Mouse (Mus musculus) liver, adult 2 months (tissue): ENCODE results near the gene Ogdhl. TPM values are rescaled to one million over a fixed set of nuclear protein-coding genes. Genes with fewer than 3 reads are reported as not detected.

Source experiments
- DNase-seq: peaks from one replicate; pipeline ENCODE4 v3.0.0-alpha.2; 2011; ENCODE audit warnings: low read depth, low spot score; ENCODE audit errors: extremely low read depth
- H3K27ac ChIP-seq: fragments of 200-500 bp; replicated peaks from 2 replicates; pipeline ENCODE4 v1.5.1; 2012; ENCODE audit warnings: low read depth, mild to moderate bottlenecking, control low read depth, inconsistent platforms, low read length; ENCODE audit not compliant: insufficient read depth
- H3K27me3 ChIP-seq: fragments of 200-500 bp; 2 replicates; pipeline ENCODE4 v1.6.1; 2012; ENCODE audit warnings: mild to moderate bottlenecking, moderate library complexity, low read length, inconsistent platforms; ENCODE audit not compliant: control insufficient read depth, insufficient read depth
- H3K36me3 ChIP-seq: fragments of 200-500 bp; 2 replicates; pipeline ENCODE4 v1.6.1; 2012; ENCODE audit warnings: low read length, inconsistent platforms; ENCODE audit not compliant: control insufficient read depth, insufficient read depth
- H3K4me1 ChIP-seq: fragments of 200-500 bp; 2 replicates; pipeline ENCODE4 v1.6.1; 2011; ENCODE audit warnings: low read length; ENCODE audit not compliant: control insufficient read depth, insufficient read depth
- H3K4me3 ChIP-seq: fragments of 200-500 bp; 2 replicates; pipeline ENCODE4 v1.5.1; 2011; ENCODE audit warnings: low read depth, mild to moderate bottlenecking, control low read depth, low read length, moderate library complexity; ENCODE audit not compliant: insufficient read depth
- H3K79me2 ChIP-seq: fragments of 200-500 bp; 2 replicates; pipeline ENCODE4 v1.6.1; 2012; ENCODE audit warnings: inconsistent platforms, mild to moderate bottlenecking, low read length, moderate library complexity; ENCODE audit not compliant: control insufficient read depth, insufficient read depth
- H3K9ac ChIP-seq: fragments of 200-500 bp; 2 replicates; pipeline ENCODE4 v1.6.1; 2012; ENCODE audit warnings: low read depth, mild to moderate bottlenecking, control low read depth, inconsistent platforms, low read length
- CTCF ChIP-seq: fragments of 200-500 bp; IDR thresholded peaks from 2 replicates; pipeline ENCODE4 v1.5.1; 2011; ENCODE audit warnings: low read depth, low read length, control low read depth
- POLR2A ChIP-seq: fragments of 200-500 bp; IDR thresholded peaks from 2 replicates; pipeline ENCODE4 v1.6.1; 2011; ENCODE audit warnings: low read length, control low read depth; ENCODE audit not compliant: insufficient read depth; ENCODE audit errors: extremely low read depth
- WGBS: fragments of 180-500 bp; shearing (Covaris S2); methylation state at CpG from one replicate; pipeline ENCODE4 v1.1.7; 2018; 5-methylcytosine and 5-hydroxymethylcytosine counted together
- polyA plus RNA-seq: library from polyadenylated mRNA; depleted of rRNA; stranded (reverse); fragments of >200 nt; gene quantifications from 2 replicates; pipeline ENCODE4 v1.2.3, GENCODE M21; 2012; rRNA removed
- total RNA-seq: library from RNA; depleted of rRNA; stranded (reverse); fragments of >200 nt; gene quantifications from 2 replicates; pipeline ENCODE4 v1.2.3, GENCODE M21; 2014; rRNA removed

The Ogdhl gene
- total and polyA plus RNA-seq, 2 experiments, result 0.05 to 0.09 TPM

GRCm38 (mm10) chr14:32388196-32388595 lies 66.4 kb downstream of the Ogdhl start, which contains the start of gene 1700024G13Rik:
1700024G13Rik (minus strand) TSS chr14:32388391.
- Histone ChIP-seq H3K27ac (no peak within 1 kb of the TSS), H3K9ac (no peak within 1 kb of the TSS), H3K79me2 (no peaks in the 10 kb centered on the region), H3K27me3 (no peaks in the 10 kb centered on the region), H3K4me3 (no peak within 1 kb of the TSS), H3K36me3 (no peaks in the 10 kb centered on the region), H3K4me1 (no peaks in the 10 kb centered on the region)
- WGBS, result 6% methylated on average over 13 of the region's 13 CpGs
- peak; percentile 36 for DNase-seq
- TF ChIP-seq CTCF, result no peak
- no peak for TF ChIP-seq POLR2A

Other genes with a start within 250 kb of the Ogdhl start
- 34.0 and 46.1 TPM in 2 replicates for gene Oxnad1, start 236.6 kb upstream of the Ogdhl start, total RNA-seq
- 27.6 and 30.3 TPM in 2 replicates for gene Oxnad1, start 236.6 kb upstream of the Ogdhl start, polyA plus RNA-seq
- 15.1 and 25.2 TPM in 2 replicates for gene Dph3, start 236.3 kb upstream of the Ogdhl start, total RNA-seq
- gene Dph3, start 236.3 kb upstream of the Ogdhl start, polyA plus RNA-seq, result 16.2 and 17.7 TPM in 2 replicates
- not detected in 2 replicates for gene Msmb, start 180.0 kb upstream of the Ogdhl start, total RNA-seq
- not detected in 2 replicates for gene Msmb, start 180.0 kb upstream of the Ogdhl start, polyA plus RNA-seq
- 134 and 142 TPM in 2 replicates for gene Ncoa4, start 162.2 kb upstream of the Ogdhl start, total RNA-seq
- gene Ncoa4, start 162.2 kb upstream of the Ogdhl start, polyA plus RNA-seq, result 39.6 and 43.1 TPM in 2 replicates
- 191 and 195 TPM in 2 replicates for gene Timm23, start 120.1 kb upstream of the Ogdhl start, total RNA-seq
- 122 and 156 TPM in 2 replicates for gene Timm23, start 120.1 kb upstream of the Ogdhl start, polyA plus RNA-seq
- 21.0 and 25.1 TPM in 2 replicates for gene Parg, start 120.1 kb upstream of the Ogdhl start, total RNA-seq
- 2.8 TPM in 2 replicates for gene Parg, start 120.1 kb upstream of the Ogdhl start, polyA plus RNA-seq
- not detected in 2 replicates for gene 1700024G13Rik, start 66.4 kb downstream of the Ogdhl start, total RNA-seq
- not detected in 2 replicates for gene 1700024G13Rik, start 66.4 kb downstream of the Ogdhl start, polyA plus RNA-seq
- gene Slc18a3, start 142.8 kb downstream of the Ogdhl start, total RNA-seq, result not detected in 2 replicates
- not detected in 2 replicates for gene Slc18a3, start 142.8 kb downstream of the Ogdhl start, polyA plus RNA-seq
- gene Chat, start 144.0 kb downstream of the Ogdhl start, total RNA-seq, result not detected in 2 replicates
- not detected in 2 replicates for gene Chat, start 144.0 kb downstream of the Ogdhl start, polyA plus RNA-seq
- 6.9 and 11.2 TPM in 2 replicates for gene Ercc6, start 191.5 kb downstream of the Ogdhl start, total RNA-seq
- 2.0 and 2.8 TPM in 2 replicates for gene Ercc6, start 191.5 kb downstream of the Ogdhl start, polyA plus RNA-seq